Mouse (Mus musculus): ENCODE measurements around the gene Cd151. TPM values are rescaled to one million over a fixed set of nuclear protein-coding genes. Genes with fewer than 3 reads are reported as not detected.
A peak's percentile ranks its signal among the peaks of the same experiment; 100 is the strongest.

Cd151 gene
- polyA plus RNA-seq, 1 experiment from 2014 or later, result 57.9 TPM

GRCm38 (mm10) chr7:141465388-141466044, 1.7 kb upstream of the Cd151 start:
- WGBS, result 46% methylated on average over 7 of the region's 10 CpGs
- 0 out of 2 replicates have a peak, but pooled peaks cover 4% of the 10 kb centered on the region for H3K36me3 ChIP-seq (ENCODE audit: control insufficient read depth, insufficient read depth, low read length)
- H3K4me1 ChIP-seq (replicated peaks; ENCODE audit: control insufficient read depth, insufficient read depth, low read length), result peaks cover 11% of the 10 kb centered on the region
- no peaks in the 10 kb centered on the region for H3K9me3 ChIP-seq (ENCODE audit: control insufficient read depth, low read length)
- H3K4me2 ChIP-seq (replicated peaks; ENCODE audit: low read depth, low read length), result no peak overlapping the region
- H3K27me3 ChIP-seq (ENCODE audit: control insufficient read depth, insufficient read depth, low read length), result peaks cover 64% of the 10 kb centered on the region
- no peak for ATAC-seq (ENCODE audit: low FRiP score)
- no peak overlapping the region for H3K27ac ChIP-seq (ENCODE audit: low read depth, low read length)
- DNase-seq (ENCODE audit: low spot score), result no peak
- H3K9ac ChIP-seq (ENCODE audit: low read depth, low read length), result no peak overlapping the region
- H3K4me3 ChIP-seq (ENCODE audit: low read depth, low read length), result no peak overlapping the region

- Histone ChIP-seq H3K9ac (ENCODE audit: low read depth, low read length) (no peak overlapping the region), H3K27me3 (ENCODE audit: control insufficient read depth, insufficient read depth, low read length) (peaks cover 59% of the 10 kb centered on the region), H3K27ac (ENCODE audit: low read depth, low read length) (no peak overlapping the region), H3K4me3 (ENCODE audit: low read depth, low read length) (no peak overlapping the region), H3K36me3 (ENCODE audit: control insufficient read depth, insufficient read depth, low read length) (0 out of 2 replicates have a peak, but pooled peaks cover 4% of the 10 kb centered on the region), H3K4me2 (replicated peaks; ENCODE audit: low read depth, low read length) (no peak overlapping the region), H3K4me1 (replicated peaks; ENCODE audit: control insufficient read depth, insufficient read depth, low read length) (peaks cover 11% of the 10 kb centered on the region), H3K9me3 (ENCODE audit: control insufficient read depth, low read length) (no peaks in the 10 kb centered on the region)
- WGBS, result 78% methylated on average over 7 of the region's 7 CpGs
- ATAC-seq (ENCODE audit: low FRiP score) (no peak), DNase-seq (ENCODE audit: low spot score) (no peak)
These were observed 1.2 kb upstream of the Cd151 start for GRCm38 (mm10) chr7:141466045-141466394.

- H3K4me1 ChIP-seq (replicated peaks; ENCODE audit: control insufficient read depth, insufficient read depth, low read length), result peaks cover 11% of the 10 kb centered on the region
These were observed 514 bp upstream of the Cd151 start for GRCm38 (mm10) chr7:141466607-141467148.

GRCm38 (mm10) chr7:141468164-141468521, 951 bp downstream of the Cd151 start:
- H3K4me3 ChIP-seq (ENCODE audit: low read depth, low read length), result peak overlapping the region; percentile 51
- peak overlapping the region; percentile 66 for H3K4me2 ChIP-seq (replicated peaks; ENCODE audit: low read depth, low read length)
- H3K9ac ChIP-seq (ENCODE audit: low read depth, low read length), result peak overlapping the region; percentile 59
- peak overlapping the region; percentile 89 for H3K27ac ChIP-seq (ENCODE audit: low read depth, low read length)
- H3K36me3 ChIP-seq (ENCODE audit: control insufficient read depth, insufficient read depth, low read length), result peaks cover 7% of the 10 kb centered on the region; the same call in 1 of the 2 replicates
- DNase-seq (ENCODE audit: low spot score) (no peak), ATAC-seq (ENCODE audit: low FRiP score) (peak; percentile 38; the same call in 1 of the 2 replicates)
- H3K27me3 ChIP-seq (ENCODE audit: control insufficient read depth, insufficient read depth, low read length), result peaks cover 37% of the 10 kb centered on the region
- WGBS, result 17% methylated on average over 5 of the region's 5 CpGs
- H3K4me1 ChIP-seq (replicated peaks; ENCODE audit: control insufficient read depth, insufficient read depth, low read length), result peaks cover 9% of the 10 kb centered on the region
- no peaks in the 10 kb centered on the region for H3K9me3 ChIP-seq (ENCODE audit: control insufficient read depth, low read length)

More at GRCm38 (mm10) chr7:141466607-141467148, 514 bp upstream of the Cd151 start:
- Histone ChIP-seq H3K4me3 (ENCODE audit: low read depth, low read length) (peak overlapping the region; percentile 51), H3K4me2 (replicated peaks; ENCODE audit: low read depth, low read length) (peak overlapping the region; percentile 66), H3K27ac (ENCODE audit: low read depth, low read length) (no peak overlapping the region), H3K27me3 (ENCODE audit: control insufficient read depth, insufficient read depth, low read length) (peaks cover 52% of the 10 kb centered on the region), H3K9me3 (ENCODE audit: control insufficient read depth, low read length) (no peaks in the 10 kb centered on the region), H3K9ac (ENCODE audit: low read depth, low read length) (peak overlapping the region; percentile 59; the same call in 1 of the 2 replicates), H3K36me3 (ENCODE audit: control insufficient read depth, insufficient read depth, low read length) (peaks cover 7% of the 10 kb centered on the region; the same call in 1 of the 2 replicates)
- 63% methylated on average over 10 of the region's 10 CpGs for WGBS
- DNase-seq (ENCODE audit: low spot score) (no peak), ATAC-seq (ENCODE audit: low FRiP score) (no peak)

- Histone ChIP-seq H3K9me3 (ENCODE audit: control insufficient read depth, low read length) (no peaks in the 10 kb centered on the region), H3K4me1 (replicated peaks; ENCODE audit: control insufficient read depth, insufficient read depth, low read length) (peaks cover 9% of the 10 kb centered on the region), H3K4me2 (replicated peaks; ENCODE audit: low read depth, low read length) (peak overlapping the region; percentile 66), H3K27ac (ENCODE audit: low read depth, low read length) (peak overlapping the region; percentile 89), H3K9ac (ENCODE audit: low read depth, low read length) (peak overlapping the region; percentile 59), H3K36me3 (ENCODE audit: control insufficient read depth, insufficient read depth, low read length) (peaks cover 7% of the 10 kb centered on the region; the same call in 1 of the 2 replicates), H3K27me3 (ENCODE audit: control insufficient read depth, insufficient read depth, low read length) (peaks cover 32% of the 10 kb centered on the region), H3K4me3 (ENCODE audit: low read depth, low read length) (peak overlapping the region; percentile 51)
- peak; percentile 82 for ATAC-seq (ENCODE audit: low FRiP score)
- 30% methylated on average over 8 of the region's 8 CpGs for WGBS
- peak; percentile 79 for DNase-seq (ENCODE audit: low spot score)
These were observed 1.5 kb downstream of the Cd151 start for GRCm38 (mm10) chr7:141468522-141469211.

- Histone ChIP-seq H3K4me2 (replicated peaks; ENCODE audit: low read depth, low read length) (peak overlapping the region; percentile 66), H3K36me3 (ENCODE audit: control insufficient read depth, insufficient read depth, low read length) (peaks cover 7% of the 10 kb centered on the region; the same call in 1 of the 2 replicates), H3K27ac (ENCODE audit: low read depth, low read length) (peak overlapping the region; percentile 89), H3K4me3 (ENCODE audit: low read depth, low read length) (peak overlapping the region; percentile 51), H3K9ac (ENCODE audit: low read depth, low read length) (peak overlapping the region; percentile 59), H3K9me3 (ENCODE audit: control insufficient read depth, low read length) (no peaks in the 10 kb centered on the region), H3K4me1 (replicated peaks; ENCODE audit: control insufficient read depth, insufficient read depth, low read length) (peaks cover 14% of the 10 kb centered on the region), H3K27me3 (ENCODE audit: control insufficient read depth, insufficient read depth, low read length) (peaks cover 25% of the 10 kb centered on the region)
- DNase-seq (ENCODE audit: low spot score) (no peak), ATAC-seq (ENCODE audit: low FRiP score) (no peak)
- 71% methylated on average over 6 of the region's 6 CpGs for WGBS
These were observed 2.2 kb downstream of the Cd151 start for GRCm38 (mm10) chr7:141469352-141469751.

GRCm38 (mm10) chr7:141469901-141470636, 2.9 kb downstream of the Cd151 start:
- no peaks in the 10 kb centered on the region for H3K9me3 ChIP-seq (ENCODE audit: control insufficient read depth, low read length)
- peak overlapping the region; percentile 66; the same call in 1 of the 2 replicates for H3K4me2 ChIP-seq (replicated peaks; ENCODE audit: low read depth, low read length)
- H3K27me3 ChIP-seq (ENCODE audit: control insufficient read depth, insufficient read depth, low read length), result peaks cover 19% of the 10 kb centered on the region
- no peak for DNase-seq (ENCODE audit: low spot score)
- H3K4me1 ChIP-seq (replicated peaks; ENCODE audit: control insufficient read depth, insufficient read depth, low read length), result peaks cover 14% of the 10 kb centered on the region
- H3K36me3 ChIP-seq (ENCODE audit: control insufficient read depth, insufficient read depth, low read length), result peaks cover 7% of the 10 kb centered on the region; the same call in 1 of the 2 replicates
- ATAC-seq (ENCODE audit: low FRiP score), result no peak
- H3K4me3 ChIP-seq (ENCODE audit: low read depth, low read length), result no peak overlapping the region
- H3K9ac ChIP-seq (ENCODE audit: low read depth, low read length), result 0 out of 2 replicates have a peak overlapping the region, but pooled peaks have one; percentile 59
- WGBS, result 90% methylated on average over 18 of the region's 18 CpGs
- no peak overlapping the region for H3K27ac ChIP-seq (ENCODE audit: low read depth, low read length)

- peaks cover 14% of the 10 kb centered on the region for H3K27me3 ChIP-seq (ENCODE audit: control insufficient read depth, insufficient read depth, low read length)
- H3K4me3 ChIP-seq (ENCODE audit: low read depth, low read length), result no peak overlapping the region
- ATAC-seq (ENCODE audit: low FRiP score) (no peak), DNase-seq (ENCODE audit: low spot score) (no peak)
- H3K4me1 ChIP-seq (replicated peaks; ENCODE audit: control insufficient read depth, insufficient read depth, low read length), result peaks cover 14% of the 10 kb centered on the region
- H3K27ac ChIP-seq (ENCODE audit: low read depth, low read length), result no peak overlapping the region
- WGBS, result 95% methylated on average over 10 of the region's 10 CpGs
- H3K4me2 ChIP-seq (replicated peaks; ENCODE audit: low read depth, low read length), result no peak overlapping the region
- H3K36me3 ChIP-seq (ENCODE audit: control insufficient read depth, insufficient read depth, low read length), result peaks cover 7% of the 10 kb centered on the region; the same call in 1 of the 2 replicates
- no peaks in the 10 kb centered on the region for H3K9me3 ChIP-seq (ENCODE audit: control insufficient read depth, low read length)
- H3K9ac ChIP-seq (ENCODE audit: low read depth, low read length), result no peak overlapping the region
These were observed 3.4 kb downstream of the Cd151 start for GRCm38 (mm10) chr7:141470637-141470944.

Measured in hindbrain, embryonic 11.5 days (tissue).